Mouse (Mus musculus): ENCODE data around the gene Dgkz. TPM values are rescaled to one million over a fixed set of nuclear protein-coding genes. Genes with fewer than 3 reads are reported as not detected.

The Dgkz gene
- polyA plus RNA-seq, 1 experiment from 2014 or later: 28.6 TPM

GRCm38 (mm10) chr2:91929936-91930335, 45.7 kb downstream of the Dgkz start:
- ATAC-seq (replicated peaks; ENCODE audit: insufficient number of reproducible peaks, low FRiP score, low TSS enrichment, low read depth): no peak

GRCm38 (mm10) chr2:91929455-91929854, 46.2 kb downstream of the Dgkz start:
- no peaks in the 10 kb centered on the region for H3K36me3 ChIP-seq (replicated peaks; ENCODE audit: control insufficient read depth, insufficient read depth, low read depth, low read length)
- DNase-seq (ENCODE audit: low spot score) (no peak), ATAC-seq (replicated peaks; ENCODE audit: insufficient number of reproducible peaks, low FRiP score, low TSS enrichment, low read depth) (no peak)
- H3K4me3 ChIP-seq (ENCODE audit: low read depth, low read length): peak overlapping the region; percentile 87
- H3K27me3 ChIP-seq (ENCODE audit: control insufficient read depth, insufficient read depth, low read length): no peaks in the 10 kb centered on the region
- H3K9me3 ChIP-seq (replicated peaks; ENCODE audit: control insufficient read depth, low read length): no peaks in the 10 kb centered on the region
- 58% methylated on average over 3 of the region's 3 CpGs for WGBS
- peaks cover 17% of the 10 kb centered on the region for H3K4me1 ChIP-seq (ENCODE audit: control insufficient read depth, insufficient read depth, low read length)
- peak overlapping the region; percentile 86 for H3K4me2 ChIP-seq (ENCODE audit: low read depth, low read length)
- H3K27ac ChIP-seq (replicated peaks; ENCODE audit: low read depth, low read length): no peak overlapping the region
- H3K9ac ChIP-seq (replicated peaks; ENCODE audit: low read length): no peak overlapping the region; the same call in 1 of the 2 replicates

More at GRCm38 (mm10) chr2:91929936-91930335, 45.7 kb downstream of the Dgkz start:
- Histone ChIP-seq H3K4me2 (ENCODE audit: low read depth, low read length) (peak overlapping the region; percentile 86), H3K9ac (replicated peaks; ENCODE audit: low read length) (peak overlapping the region; percentile 99), H3K4me1 (ENCODE audit: control insufficient read depth, insufficient read depth, low read length) (peaks cover 17% of the 10 kb centered on the region), H3K4me3 (ENCODE audit: low read depth, low read length) (peak overlapping the region; percentile 87), H3K9me3 (replicated peaks; ENCODE audit: control insufficient read depth, low read length) (no peaks in the 10 kb centered on the region), H3K27ac (replicated peaks; ENCODE audit: low read depth, low read length) (no peak overlapping the region; the same call in none of the 2 replicates), H3K27me3 (ENCODE audit: control insufficient read depth, insufficient read depth, low read length) (no peaks in the 10 kb centered on the region), H3K36me3 (replicated peaks; ENCODE audit: control insufficient read depth, insufficient read depth, low read depth, low read length) (no peaks in the 10 kb centered on the region)
- 8% methylated on average over 12 of the region's 12 CpGs for WGBS
- peak; percentile 95 for DNase-seq (ENCODE audit: low spot score)

GRCm38 (mm10) chr2:91928534-91929350, 46.9 kb downstream of the Dgkz start:
- Histone ChIP-seq H3K4me1 (ENCODE audit: control insufficient read depth, insufficient read depth, low read length) (peaks cover 10% of the 10 kb centered on the region), H3K4me2 (ENCODE audit: low read depth, low read length) (no peak overlapping the region), H3K27ac (replicated peaks; ENCODE audit: low read depth, low read length) (no peak overlapping the region), H3K9me3 (replicated peaks; ENCODE audit: control insufficient read depth, low read length) (no peaks in the 10 kb centered on the region), H3K36me3 (replicated peaks; ENCODE audit: control insufficient read depth, insufficient read depth, low read depth, low read length) (no peaks in the 10 kb centered on the region), H3K27me3 (ENCODE audit: control insufficient read depth, insufficient read depth, low read length) (peaks cover 1% of the 10 kb centered on the region), H3K4me3 (ENCODE audit: low read depth, low read length) (no peak overlapping the region), H3K9ac (replicated peaks; ENCODE audit: low read length) (no peak overlapping the region)
- DNase-seq (ENCODE audit: low spot score): peak; percentile 5
- WGBS: 71% methylated on average over 23 of the region's 23 CpGs
- ATAC-seq (replicated peaks; ENCODE audit: insufficient number of reproducible peaks, low FRiP score, low TSS enrichment, low read depth): no peak

GRCm38 (mm10) chr2:91927826-91928533, 47.7 kb downstream of the Dgkz start:
- peaks cover 8% of the 10 kb centered on the region for H3K4me1 ChIP-seq (ENCODE audit: control insufficient read depth, insufficient read depth, low read length)
- H3K9me3 ChIP-seq (replicated peaks; ENCODE audit: control insufficient read depth, low read length): no peaks in the 10 kb centered on the region
- no peak overlapping the region for H3K4me3 ChIP-seq (ENCODE audit: low read depth, low read length)
- H3K4me2 ChIP-seq (ENCODE audit: low read depth, low read length): no peak overlapping the region
- ATAC-seq (replicated peaks; ENCODE audit: insufficient number of reproducible peaks, low FRiP score, low TSS enrichment, low read depth) (no peak), DNase-seq (ENCODE audit: low spot score) (peak; percentile 89)
- no peak overlapping the region for H3K9ac ChIP-seq (replicated peaks; ENCODE audit: low read length)
- H3K36me3 ChIP-seq (replicated peaks; ENCODE audit: control insufficient read depth, insufficient read depth, low read depth, low read length): no peaks in the 10 kb centered on the region
- H3K27me3 ChIP-seq (ENCODE audit: control insufficient read depth, insufficient read depth, low read length): peaks cover 9% of the 10 kb centered on the region
- no peak overlapping the region for H3K27ac ChIP-seq (replicated peaks; ENCODE audit: low read depth, low read length)
- 44% methylated on average over 34 of the region's 34 CpGs for WGBS

- H3K9me3 ChIP-seq (replicated peaks; ENCODE audit: control insufficient read depth, low read length): no peaks in the 10 kb centered on the region
- no peak within 1 kb of the TSS for H3K4me2 ChIP-seq (ENCODE audit: low read depth, low read length)
- H3K9ac ChIP-seq (replicated peaks; ENCODE audit: low read length): no peak within 1 kb of the TSS
- ATAC-seq (replicated peaks; ENCODE audit: insufficient number of reproducible peaks, low FRiP score, low TSS enrichment, low read depth) (no peak), DNase-seq (ENCODE audit: low spot score) (no peak)
- no peak within 1 kb of the TSS for H3K4me3 ChIP-seq (ENCODE audit: low read depth, low read length)
- H3K36me3 ChIP-seq (replicated peaks; ENCODE audit: control insufficient read depth, insufficient read depth, low read depth, low read length): no peaks in the 10 kb centered on the region
- WGBS: 84% methylated on average over 3 of the region's 3 CpGs
- H3K27me3 ChIP-seq (ENCODE audit: control insufficient read depth, insufficient read depth, low read length): peaks cover 19% of the 10 kb centered on the region
- H3K4me1 ChIP-seq (ENCODE audit: control insufficient read depth, insufficient read depth, low read length): peaks cover 7% of the 10 kb centered on the region
- no peak within 1 kb of the TSS for H3K27ac ChIP-seq (replicated peaks; ENCODE audit: low read depth, low read length)
Measured at GRCm38 (mm10) chr2:91926949-91927348, 48.7 kb downstream of the Dgkz start, which contains the start of gene Chrm4. TSS of gene Chrm4 (plus strand) at chr2:91927249.

GRCm38 (mm10) chr2:91925442-91925841, 50.2 kb downstream of the Dgkz start:
- Histone ChIP-seq H3K27ac (replicated peaks; ENCODE audit: low read depth, low read length) (no peak overlapping the region), H3K9me3 (replicated peaks; ENCODE audit: control insufficient read depth, low read length) (no peaks in the 10 kb centered on the region), H3K4me1 (ENCODE audit: control insufficient read depth, insufficient read depth, low read length) (peaks cover 7% of the 10 kb centered on the region; the same call in 1 of the 2 replicates), H3K27me3 (ENCODE audit: control insufficient read depth, insufficient read depth, low read length) (peaks cover 29% of the 10 kb centered on the region), H3K4me3 (ENCODE audit: low read depth, low read length) (no peak overlapping the region), H3K9ac (replicated peaks; ENCODE audit: low read length) (no peak overlapping the region), H3K4me2 (ENCODE audit: low read depth, low read length) (no peak overlapping the region), H3K36me3 (replicated peaks; ENCODE audit: control insufficient read depth, insufficient read depth, low read depth, low read length) (no peaks in the 10 kb centered on the region)
- DNase-seq (ENCODE audit: low spot score) (no peak), ATAC-seq (replicated peaks; ENCODE audit: insufficient number of reproducible peaks, low FRiP score, low TSS enrichment, low read depth) (no peak)
- WGBS: 84% methylated on average over 15 of the region's 15 CpGs

- Histone ChIP-seq H3K4me3 (ENCODE audit: low read depth, low read length) (no peak overlapping the region), H3K4me2 (ENCODE audit: low read depth, low read length) (no peak overlapping the region), H3K27me3 (ENCODE audit: control insufficient read depth, insufficient read depth, low read length) (peaks cover 29% of the 10 kb centered on the region), H3K36me3 (replicated peaks; ENCODE audit: control insufficient read depth, insufficient read depth, low read depth, low read length) (no peaks in the 10 kb centered on the region), H3K9ac (replicated peaks; ENCODE audit: low read length) (no peak overlapping the region), H3K9me3 (replicated peaks; ENCODE audit: control insufficient read depth, low read length) (no peaks in the 10 kb centered on the region), H3K4me1 (ENCODE audit: control insufficient read depth, insufficient read depth, low read length) (peaks cover 7% of the 10 kb centered on the region; the same call in 1 of the 2 replicates), H3K27ac (replicated peaks; ENCODE audit: low read depth, low read length) (no peak overlapping the region)
- no peak for ATAC-seq (replicated peaks; ENCODE audit: insufficient number of reproducible peaks, low FRiP score, low TSS enrichment, low read depth)
- no peak for DNase-seq (ENCODE audit: low spot score)
- WGBS: 71% methylated on average over 1 of the region's 1 CpGs
Measured at GRCm38 (mm10) chr2:91924726-91925125, 50.9 kb downstream of the Dgkz start.
